Mouse (Mus musculus) heart, postnatal 0 days (tissue): ENCODE data around the gene Tmem91.

Source experiments
- CTCF ChIP-seq: IDR thresholded peaks from 2 replicates; pipeline ENCODE4 v1.5.1; 2016; ENCODE audit warnings: antibody characterized with exemption, control low read depth, low read depth
- EP300 ChIP-seq: IDR thresholded peaks from 2 replicates; pipeline ENCODE4 v1.6.1; 2016; ENCODE audit warnings: antibody characterized with exemption, low read depth

- no peak for TF ChIP-seq EP300
- TF ChIP-seq CTCF: peak; percentile 57
Observed at GRCm38 (mm10) chr7:25686680-25687531, 11.9 kb upstream of the Tmem91 start, which contains the start of gene Tgfb1.
